7 mouse cellular contexts compared by ENCODE assay signal in genomic region chr15:98806809-98807770, GRCm38 (mm10). TPM values are rescaled to one million over a fixed set of nuclear protein-coding genes. Genes with fewer than 3 reads are reported as not detected.
DNase-seq lines count a peak whose midpoint lies in the region; ATAC-seq lines count a peak whose summit lies in the region.

No protein-coding gene starts in this region.

- H3K4me3 ChIP-seq in megakaryocyte, embryonic 14.5 days (replicated peaks) = peak overlapping the region; percentile 90
- H3K4me3 ChIP-seq in embryonic facial prominence, embryonic 10.5 days = peak overlapping the region; percentile 62
- H3K4me3 ChIP-seq in hindbrain, embryonic 12.5 days = peak overlapping the region; percentile 43
- H3K4me3 ChIP-seq in liver, embryonic 11.5 days (ENCODE audit: low read depth, low read length) = peak overlapping the region; percentile 41

- WGBS in embryonic facial prominence, embryonic 10.5 days = under 1% methylated on average over 58 of the region's 58 CpGs
- WGBS in hindbrain, embryonic 12.5 days = under 1% methylated on average over 58 of the region's 58 CpGs
- WGBS in liver, embryonic 11.5 days = 2% methylated on average over 56 of the region's 58 CpGs

- H3K9me3 ChIP-seq in megakaryocyte, embryonic 14.5 days = no peaks in the 10 kb centered on the region
- no peaks in the 10 kb centered on the region for H3K9me3 ChIP-seq in embryonic facial prominence, embryonic 10.5 days
- H3K9me3 ChIP-seq in hindbrain, embryonic 12.5 days (replicated peaks) = no peaks in the 10 kb centered on the region
- H3K9me3 ChIP-seq in liver, embryonic 11.5 days (ENCODE audit: control insufficient read depth, low read length) = no peaks in the 10 kb centered on the region

- peaks cover 24% of the 10 kb centered on the region for H3K36me3 ChIP-seq in megakaryocyte, embryonic 14.5 days (replicated peaks; ENCODE audit: low read length)
- H3K36me3 ChIP-seq in embryonic facial prominence, embryonic 10.5 days (replicated peaks) = peaks cover 15% of the 10 kb centered on the region
- H3K36me3 ChIP-seq in hindbrain, embryonic 12.5 days = peaks cover 9% of the 10 kb centered on the region; the same call in 1 of the 2 replicates
- 0 out of 2 replicates have a peak, but pooled peaks cover 2% of the 10 kb centered on the region for H3K36me3 ChIP-seq in liver, embryonic 11.5 days (ENCODE audit: control insufficient read depth, insufficient read depth, low read length)
- no peaks in the 10 kb centered on the region for H3K36me3 ChIP-seq in splenic B cell, adult 2 months (ENCODE audit: control insufficient read depth, insufficient read depth, low read length, poor library complexity, severe bottlenecking)

- peak; percentile 60 for DNase-seq in embryonic facial prominence, embryonic 10.5 days (ENCODE audit: low spot score)
- peak; percentile 52 for DNase-seq in liver, embryonic 11.5 days (ENCODE audit: low spot score)
- DNase-seq in splenic B cell, adult 2 months (ENCODE audit: low read depth, low spot score) = peak; percentile 37
- DNase-seq in MN1 (ENCODE audit: low spot score) = no peak

- no peak for ATAC-seq in megakaryocyte, adult 5-6 weeks (ENCODE audit: poor library complexity, severe bottlenecking)
- ATAC-seq in hindbrain, embryonic 12.5 days (ENCODE audit: low FRiP score) = 0 out of 2 replicates have a peak, but pooled peaks have one; percentile 7
- ATAC-seq in liver, embryonic 11.5 days (replicated peaks; ENCODE audit: low FRiP score) = peak; percentile 39; the same call in 1 of the 2 replicates

- H3K27me3 ChIP-seq in megakaryocyte, embryonic 14.5 days (replicated peaks) = peaks cover 80% of the 10 kb centered on the region
- H3K27me3 ChIP-seq in embryonic facial prominence, embryonic 10.5 days (replicated peaks; ENCODE audit: low read depth, poor library complexity, severe bottlenecking) = peaks cover 91% of the 10 kb centered on the region
- H3K27me3 ChIP-seq in hindbrain, embryonic 12.5 days = peaks cover 88% of the 10 kb centered on the region
- H3K27me3 ChIP-seq in liver, embryonic 11.5 days (replicated peaks; ENCODE audit: control insufficient read depth, insufficient read depth, low read length) = peaks cover 81% of the 10 kb centered on the region
- H3K27me3 ChIP-seq in splenic B cell, adult 2 months (ENCODE audit: control insufficient read depth, insufficient read depth, low read length, poor library complexity, severe bottlenecking) = no peaks in the 10 kb centered on the region

- peak overlapping the region; percentile 80 for H3K4me2 ChIP-seq in hindbrain, embryonic 12.5 days (replicated peaks)
- H3K4me2 ChIP-seq in liver, embryonic 11.5 days = peak overlapping the region; percentile 66

- H3K9ac ChIP-seq in hindbrain, embryonic 12.5 days = peak overlapping the region; percentile 29
- no peak overlapping the region for H3K9ac ChIP-seq in liver, embryonic 11.5 days (ENCODE audit: low read depth, low read length)

- H3K4me1 ChIP-seq in megakaryocyte, embryonic 14.5 days = peaks cover 71% of the 10 kb centered on the region
- H3K4me1 ChIP-seq in embryonic facial prominence, embryonic 10.5 days = peaks cover 68% of the 10 kb centered on the region
- peaks cover 41% of the 10 kb centered on the region for H3K4me1 ChIP-seq in hindbrain, embryonic 12.5 days
- H3K4me1 ChIP-seq in liver, embryonic 11.5 days (replicated peaks; ENCODE audit: control insufficient read depth, insufficient read depth, low read length) = peaks cover 39% of the 10 kb centered on the region

- peak overlapping the region; percentile 67 for H3K27ac ChIP-seq in embryonic facial prominence, embryonic 10.5 days (replicated peaks)
- H3K27ac ChIP-seq in hindbrain, embryonic 12.5 days = no peak overlapping the region
- H3K27ac ChIP-seq in liver, embryonic 11.5 days (ENCODE audit: low read depth, low read length) = no peak overlapping the region

RNA-seq across cellular contexts. Expression of gene Ddn, which starts 2.2 kb away (rescaled TPM):
- polyA plus RNA-seq in megakaryocyte, embryonic 14.5 days (2012; ENCODE audit: insufficient read depth, low replicate concordance) = 0.32 and 0.73 TPM in 2 replicates
- total RNA-seq in megakaryocyte, adult 5-6 weeks (2015) = not detected in 2 replicates
- total RNA-seq in megakaryocyte, adult 5-6 weeks (2017) = 0.15 and 0.16 TPM in 2 replicates
- not detected in 2 replicates for polyA plus RNA-seq in embryonic facial prominence, embryonic 10.5 days (2016; fragmentation: Nextera tagmentation; extraction: Ambion mirVana)
- polyA plus RNA-seq in hindbrain, embryonic 12.5 days (2016; fragmentation: Nextera tagmentation; extraction: Ambion mirVana) = 0.56 and 0.65 TPM in 2 replicates
- 0.12 and 0.16 TPM in 2 replicates for polyA plus RNA-seq in liver, embryonic 11.5 days (2014; fragmentation: Nextera tagmentation; extraction: Ambion mirVana)

RNA-seq across cellular contexts. Expression of gene Wnt1, which starts 17.4 kb away (rescaled TPM):
- polyA plus RNA-seq in megakaryocyte, embryonic 14.5 days (2012; ENCODE audit: insufficient read depth, low replicate concordance) = not detected in 2 replicates
- not detected in 2 replicates for total RNA-seq in megakaryocyte, adult 5-6 weeks (2015)
- total RNA-seq in megakaryocyte, adult 5-6 weeks (2017) = not detected in 2 replicates
- 1.0 and 1.5 TPM in 2 replicates for polyA plus RNA-seq in embryonic facial prominence, embryonic 10.5 days (2016; fragmentation: Nextera tagmentation; extraction: Ambion mirVana)
- polyA plus RNA-seq in hindbrain, embryonic 12.5 days (2016; fragmentation: Nextera tagmentation; extraction: Ambion mirVana) = 8.4 and 8.6 TPM in 2 replicates
- not detected in 2 replicates for polyA plus RNA-seq in liver, embryonic 11.5 days (2014; fragmentation: Nextera tagmentation; extraction: Ambion mirVana)

RNA-seq across cellular contexts. Expression of gene Prkag1, which starts 24.2 kb away (rescaled TPM):
- 237 and 264 TPM in 2 replicates for polyA plus RNA-seq in megakaryocyte, embryonic 14.5 days (2012; ENCODE audit: insufficient read depth, low replicate concordance)
- total RNA-seq in megakaryocyte, adult 5-6 weeks (2015) = 60.5 TPM in 2 replicates
- 99.7 and 126 TPM in 2 replicates for total RNA-seq in megakaryocyte, adult 5-6 weeks (2017)
- polyA plus RNA-seq in embryonic facial prominence, embryonic 10.5 days (2016; fragmentation: Nextera tagmentation; extraction: Ambion mirVana) = 83.5 and 85.3 TPM in 2 replicates
- polyA plus RNA-seq in hindbrain, embryonic 12.5 days (2016; fragmentation: Nextera tagmentation; extraction: Ambion mirVana) = 71.0 and 78.9 TPM in 2 replicates
- 128 and 140 TPM in 2 replicates for polyA plus RNA-seq in liver, embryonic 11.5 days (2014; fragmentation: Nextera tagmentation; extraction: Ambion mirVana)

RNA-seq across cellular contexts. Expression of gene Wnt10b, which starts 29.1 kb away (rescaled TPM):
- not detected in 2 replicates for polyA plus RNA-seq in megakaryocyte, embryonic 14.5 days (2012; ENCODE audit: insufficient read depth, low replicate concordance)
- 0.04 and 0.34 TPM in 2 replicates for total RNA-seq in megakaryocyte, adult 5-6 weeks (2015)
- not detected in 2 replicates for total RNA-seq in megakaryocyte, adult 5-6 weeks (2017)
- polyA plus RNA-seq in embryonic facial prominence, embryonic 10.5 days (2016; fragmentation: Nextera tagmentation; extraction: Ambion mirVana) = 0.34 and 0.40 TPM in 2 replicates
- 0.59 and 0.91 TPM in 2 replicates for polyA plus RNA-seq in hindbrain, embryonic 12.5 days (2016; fragmentation: Nextera tagmentation; extraction: Ambion mirVana)
- polyA plus RNA-seq in liver, embryonic 11.5 days (2014; fragmentation: Nextera tagmentation; extraction: Ambion mirVana) = not detected in 2 replicates

RNA-seq across cellular contexts. Expression of gene Arf3, which starts 44.1 kb away (rescaled TPM):
- 7.0 and 17.8 TPM in 2 replicates for polyA plus RNA-seq in megakaryocyte, embryonic 14.5 days (2012; ENCODE audit: insufficient read depth, low replicate concordance)
- total RNA-seq in megakaryocyte, adult 5-6 weeks (2015) = 28.3 and 35.9 TPM in 2 replicates
- 33.8 and 37.8 TPM in 2 replicates for total RNA-seq in megakaryocyte, adult 5-6 weeks (2017)
- 41.6 and 43.1 TPM in 2 replicates for polyA plus RNA-seq in embryonic facial prominence, embryonic 10.5 days (2016; fragmentation: Nextera tagmentation; extraction: Ambion mirVana)
- polyA plus RNA-seq in hindbrain, embryonic 12.5 days (2016; fragmentation: Nextera tagmentation; extraction: Ambion mirVana) = 65.1 and 65.2 TPM in 2 replicates
- 25.3 and 25.8 TPM in 2 replicates for polyA plus RNA-seq in liver, embryonic 11.5 days (2014; fragmentation: Nextera tagmentation; extraction: Ambion mirVana)
